Mouse (Mus musculus): ENCODE measurements at regions not wholly inside any gene's neighbourhood (a gene's known extent, or its start where the extent isn't known, plus 50 kb on each side); places are given as distances from the start of the nearest gene placed in this dataset.
"Not testable (repeated sequence)": the region's sequence is repeated elsewhere in the genome, so short reads cannot be mapped to it uniquely, and the experiment has no call there.

DNA sequence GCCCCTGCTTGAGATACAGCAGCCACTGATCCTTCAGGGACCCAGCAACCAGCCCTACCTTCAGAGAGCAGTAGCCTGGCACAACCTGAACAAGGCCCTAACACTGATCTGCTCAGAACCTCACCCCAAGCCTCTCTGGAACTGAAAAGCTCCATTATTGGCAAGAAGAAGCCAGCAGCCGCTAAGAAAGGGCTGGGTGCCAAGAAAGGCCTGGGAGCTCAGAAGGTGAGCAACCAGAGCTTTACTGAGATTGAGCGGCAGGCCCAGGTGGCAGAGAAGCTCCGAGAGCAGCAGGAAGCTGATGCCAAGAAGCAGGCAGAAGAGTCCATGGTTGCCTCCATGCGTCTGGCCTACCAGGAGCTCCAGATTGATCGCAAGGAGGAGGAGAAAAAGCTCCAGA lies 74.4 kb upstream of the Oxtr start:
- DNase-seq (ENCODE audit: extremely low read depth, low read depth, low spot score) = not testable (repeated sequence)

DNA sequence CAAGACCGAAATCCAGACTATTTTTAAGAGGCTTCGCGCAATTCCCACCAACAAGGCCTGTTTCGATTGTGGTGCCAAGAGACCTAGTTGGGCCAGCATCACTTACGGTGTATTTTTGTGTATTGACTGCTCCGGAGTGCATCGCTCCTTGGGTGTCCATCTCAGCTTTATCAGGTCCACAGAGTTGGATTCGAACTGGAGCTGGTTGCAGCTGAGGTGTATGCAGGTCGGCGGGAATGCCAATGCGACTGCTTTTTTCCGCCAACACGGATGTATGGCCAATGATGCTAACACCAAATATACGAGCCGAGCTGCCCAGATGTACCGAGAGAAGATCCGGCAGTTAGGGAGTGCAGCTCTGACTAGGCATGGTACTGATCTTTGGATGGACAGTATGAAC lies 73.9 kb upstream of the Oxtr start:
- not testable (repeated sequence) for DNase-seq (ENCODE audit: extremely low read depth, low read depth, low spot score)

DNA sequence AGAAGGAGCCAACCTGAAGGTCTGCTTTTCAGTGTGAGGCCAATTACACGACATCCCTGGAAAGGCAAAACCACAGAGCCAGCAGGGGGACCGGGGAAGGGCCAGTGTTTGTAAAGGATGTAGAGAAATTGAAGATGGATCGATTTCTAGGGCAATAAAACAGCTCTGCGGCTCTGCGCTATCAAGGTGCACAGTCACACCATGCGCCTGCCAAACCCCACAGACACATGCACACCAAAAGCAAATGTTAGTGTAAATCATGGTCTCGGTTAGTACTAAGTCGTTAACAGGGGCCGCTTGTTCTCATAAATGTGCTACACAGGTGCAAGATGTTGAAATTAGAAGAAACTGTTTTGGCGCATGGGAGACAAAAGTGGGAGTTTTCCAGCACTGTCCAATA lies 72.3 kb upstream of the Oxtr start:
- DNase-seq (ENCODE audit: extremely low read depth, low read depth, low spot score) = no peak

DNA sequence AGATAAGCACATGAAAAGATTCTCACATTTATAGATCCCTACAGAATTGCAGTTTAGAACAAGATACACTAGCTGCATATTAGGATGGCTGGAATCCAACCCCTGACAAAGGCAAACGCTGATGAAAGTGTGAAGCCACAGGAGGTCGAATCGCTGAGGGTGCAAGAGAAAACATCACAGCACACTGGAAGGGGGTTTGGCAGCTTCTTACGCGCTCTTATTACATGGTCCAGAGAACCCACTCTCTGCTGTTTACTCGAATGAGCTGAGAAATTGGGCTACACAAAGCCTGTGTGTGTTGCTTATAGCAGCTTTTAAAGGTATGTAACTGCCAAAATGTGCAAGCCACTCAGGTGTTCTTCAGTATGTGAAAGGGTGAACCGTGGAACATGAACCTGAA lies 71.8 kb upstream of the Oxtr start:
- no peak for DNase-seq (ENCODE audit: extremely low read depth, low read depth, low spot score)

DNA sequence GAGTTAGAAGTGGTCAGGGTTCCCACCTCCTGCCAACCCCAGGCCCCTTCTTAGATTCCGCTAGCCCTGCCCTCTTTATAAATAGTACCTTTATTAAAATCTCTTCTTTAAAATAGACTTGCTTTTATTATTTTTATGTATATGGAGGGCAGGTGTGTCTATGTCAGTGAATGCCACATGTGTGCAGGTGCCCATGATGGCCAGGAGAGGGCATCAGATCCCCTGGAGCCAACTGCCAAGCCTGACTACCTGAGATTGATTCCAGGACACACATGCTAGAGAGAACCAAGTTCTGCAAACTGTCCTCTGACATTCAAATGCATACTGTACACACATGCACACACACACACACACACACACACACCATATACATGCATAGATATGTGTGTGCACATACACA lies 69.8 kb upstream of the Oxtr start:
- DNase-seq (ENCODE audit: extremely low read depth, low read depth, low spot score) = no peak

DNA sequence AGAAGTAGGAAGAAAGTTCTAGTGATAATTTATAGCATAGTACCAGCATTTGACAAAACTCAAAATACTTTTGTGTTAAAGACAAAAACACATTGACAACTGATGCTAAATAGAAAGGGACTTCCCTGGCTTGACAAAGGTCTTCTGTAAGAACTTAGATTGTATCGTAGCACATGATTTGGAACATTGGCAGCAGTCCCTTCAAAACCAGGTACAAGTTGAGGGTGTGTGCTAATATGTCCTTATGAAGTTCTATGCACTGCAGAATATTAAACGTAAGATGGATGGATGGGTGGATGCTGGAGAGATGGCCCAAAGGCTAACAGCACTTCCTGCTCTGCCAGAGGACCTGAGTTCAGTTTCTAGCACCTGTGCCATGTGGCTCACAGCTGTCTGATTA lies 67.8 kb upstream of the Oxtr start:
- DNase-seq (ENCODE audit: extremely low read depth, low read depth, low spot score) = peak; percentile 87

DNA sequence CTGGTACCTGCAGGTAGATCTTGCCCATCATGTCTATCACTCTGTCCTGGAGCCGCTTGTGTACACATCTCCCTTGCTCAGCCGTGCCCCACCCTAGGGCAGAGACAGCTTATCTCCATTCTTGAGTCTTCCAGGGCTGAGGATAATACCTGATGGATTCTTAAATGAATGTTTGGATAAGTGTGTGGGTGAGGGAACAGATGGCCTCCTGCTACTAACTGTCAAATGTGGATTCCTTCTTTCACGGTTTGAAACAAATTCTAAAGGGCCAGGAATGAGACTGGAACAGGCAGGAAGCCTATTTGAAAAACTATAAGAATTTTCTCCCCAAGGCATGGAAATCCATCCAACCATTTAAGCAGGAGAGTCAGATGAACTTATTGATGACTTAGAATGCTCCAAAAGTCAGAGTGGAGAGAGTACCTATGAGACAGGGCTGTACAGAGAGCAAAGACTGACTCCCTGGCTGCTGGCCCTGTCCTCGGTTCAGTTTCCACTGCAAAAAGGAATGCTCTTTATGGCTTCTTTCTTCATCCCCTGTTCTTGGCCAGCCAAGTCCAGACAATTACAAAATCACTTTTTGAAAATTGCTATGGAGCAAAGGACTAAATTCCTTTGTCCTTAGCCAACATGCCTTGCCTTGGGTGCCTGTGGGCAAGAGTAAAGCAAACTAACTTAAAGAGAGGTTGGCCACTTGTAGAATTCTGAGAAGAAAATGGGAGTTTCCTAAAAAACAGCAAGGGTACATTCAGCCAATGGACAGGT lies 66.8 kb upstream of the Oxtr start:
- DNase-seq (ENCODE audit: extremely low read depth, low read depth, low spot score) = peak; percentile 88

DNA sequence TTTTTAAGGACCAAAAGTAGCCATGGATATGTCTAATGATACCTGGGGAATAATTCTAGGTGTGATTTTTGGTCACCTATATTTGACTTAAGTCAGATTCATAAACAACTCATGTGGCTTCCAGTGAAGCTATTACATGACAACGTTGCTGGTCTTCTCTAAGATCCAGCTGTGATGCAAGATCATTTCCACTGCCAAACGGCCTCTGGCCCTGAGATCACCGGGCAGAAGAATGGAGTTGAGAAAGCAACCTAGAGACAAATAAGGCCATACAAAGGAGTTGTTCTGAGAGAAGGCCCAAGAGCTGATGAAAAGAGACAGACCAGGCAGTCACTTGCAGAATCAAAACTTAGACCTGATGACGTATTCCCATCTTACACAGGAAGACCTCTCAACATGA lies 64.3 kb upstream of the Oxtr start:
- DNase-seq (ENCODE audit: extremely low read depth, low read depth, low spot score) = peak; percentile 78

DNA sequence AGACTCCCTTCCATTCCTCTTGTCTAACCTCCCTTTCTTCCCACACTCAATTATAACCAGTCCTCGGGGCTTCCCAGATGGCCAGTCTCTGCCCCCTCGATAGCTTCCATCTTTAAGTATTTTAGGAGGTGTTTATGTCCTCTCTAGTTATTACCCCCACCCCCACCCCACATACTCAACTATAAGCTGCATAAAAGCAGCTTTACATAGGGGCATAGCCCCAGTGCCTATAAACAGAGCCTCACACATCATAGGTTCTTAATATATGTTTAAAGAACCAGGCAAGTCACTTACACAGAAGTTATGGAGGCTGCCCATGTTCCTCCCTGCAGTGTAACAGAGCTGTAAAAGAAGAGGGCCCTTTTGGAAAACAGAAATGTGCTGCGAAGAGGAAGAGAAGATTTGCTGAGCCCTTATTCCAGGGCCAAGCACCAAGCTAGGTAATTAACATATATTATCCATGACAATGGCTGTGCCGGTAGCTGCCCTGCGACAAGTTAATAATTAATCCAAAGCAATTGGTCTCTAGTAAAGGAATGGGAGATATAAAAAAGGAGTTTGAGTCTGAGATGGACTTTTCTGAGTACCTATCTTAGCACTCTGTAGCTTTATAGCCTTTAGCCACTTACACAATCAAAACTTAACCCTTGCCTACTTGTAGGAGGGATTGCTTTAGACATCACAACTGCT lies 63.6 kb upstream of the Oxtr start:
- no peak for DNase-seq (ENCODE audit: extremely low read depth, low read depth, low spot score)

DNA sequence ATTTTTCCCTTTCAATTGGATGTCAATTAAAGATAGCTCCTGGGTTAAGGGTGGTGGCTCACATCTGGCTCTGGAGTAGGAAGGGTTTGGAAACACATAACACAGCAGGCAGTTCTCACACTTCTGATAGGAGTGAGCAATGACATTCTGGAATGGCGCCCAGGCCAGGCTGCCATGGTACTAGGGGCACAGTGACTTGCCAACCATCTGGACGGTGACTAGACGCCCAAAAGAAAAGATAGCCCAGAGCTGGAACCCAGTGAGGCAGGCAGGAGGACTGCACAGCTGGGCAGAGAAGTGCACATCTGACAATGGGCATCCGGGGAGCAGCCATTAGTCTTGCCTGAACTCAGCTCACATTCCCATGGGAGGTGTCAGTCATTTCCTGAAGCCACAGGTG lies 62.8 kb upstream of the Oxtr start:
- no peak for DNase-seq (ENCODE audit: extremely low read depth, low read depth, low spot score)

DNA sequence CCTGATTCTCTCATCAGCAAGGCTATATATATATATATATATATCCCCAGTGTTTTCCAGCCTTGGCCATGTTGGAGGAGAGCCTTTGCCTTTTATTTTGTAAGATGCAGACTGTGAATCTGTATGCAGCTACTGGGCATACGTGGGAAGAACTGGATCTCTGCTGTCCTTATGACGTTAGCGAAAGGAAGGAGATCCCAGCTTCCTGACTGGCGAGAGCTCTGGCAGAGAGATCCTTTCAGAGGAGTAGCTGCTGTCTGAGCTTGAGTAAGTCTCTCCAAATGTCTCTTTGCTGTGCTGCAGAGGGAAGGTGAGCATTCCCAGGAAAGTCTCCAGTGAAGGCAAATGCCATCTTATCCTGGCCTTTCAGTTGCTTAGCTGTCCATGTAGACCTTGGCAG lies 61.6 kb upstream of the Oxtr start:
- DNase-seq (ENCODE audit: extremely low read depth, low read depth, low spot score) = no peak

DNA sequence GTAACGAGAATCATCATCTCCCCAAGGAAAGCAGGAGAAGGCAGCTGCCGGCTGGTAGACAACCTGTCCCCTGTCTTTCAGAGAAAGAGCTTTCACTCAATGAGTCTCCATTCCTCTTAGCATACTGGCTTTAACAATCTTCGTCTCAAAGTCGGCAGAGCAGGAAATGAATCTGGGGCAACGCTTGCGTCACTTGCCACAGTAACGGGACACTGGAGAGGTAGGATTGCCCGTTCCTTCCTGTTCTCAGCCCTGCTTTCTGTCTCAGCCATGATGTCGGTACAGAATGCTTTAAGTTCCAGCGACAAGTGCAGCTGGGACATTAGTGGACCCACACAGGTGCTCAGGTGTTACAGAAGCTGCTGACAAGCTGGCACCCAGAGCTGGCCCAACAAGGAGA lies 57.5 kb upstream of the Oxtr start:
- no peak for DNase-seq (ENCODE audit: extremely low read depth, low read depth, low spot score)

DNA sequence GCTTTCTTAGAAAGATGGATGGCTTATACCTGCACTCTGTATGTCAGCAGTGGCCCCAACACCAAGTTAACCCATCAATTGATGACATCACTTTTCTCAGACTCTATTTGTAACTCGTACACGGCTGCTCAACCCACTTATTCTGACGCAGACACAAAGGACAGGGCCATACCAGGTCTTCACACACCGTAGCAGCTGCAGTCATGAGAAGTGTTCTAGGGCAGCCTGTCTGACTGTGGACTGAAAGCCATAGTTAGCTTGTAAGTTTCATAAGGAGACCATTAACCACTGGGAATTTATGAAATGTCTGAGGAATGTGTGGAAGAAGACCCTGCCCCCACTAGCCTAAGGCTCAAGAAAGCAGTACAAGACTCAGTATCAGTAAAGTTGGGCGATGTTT lies 56.3 kb upstream of the Oxtr start:
- no peak for DNase-seq (ENCODE audit: extremely low read depth, low read depth, low spot score)

DNA sequence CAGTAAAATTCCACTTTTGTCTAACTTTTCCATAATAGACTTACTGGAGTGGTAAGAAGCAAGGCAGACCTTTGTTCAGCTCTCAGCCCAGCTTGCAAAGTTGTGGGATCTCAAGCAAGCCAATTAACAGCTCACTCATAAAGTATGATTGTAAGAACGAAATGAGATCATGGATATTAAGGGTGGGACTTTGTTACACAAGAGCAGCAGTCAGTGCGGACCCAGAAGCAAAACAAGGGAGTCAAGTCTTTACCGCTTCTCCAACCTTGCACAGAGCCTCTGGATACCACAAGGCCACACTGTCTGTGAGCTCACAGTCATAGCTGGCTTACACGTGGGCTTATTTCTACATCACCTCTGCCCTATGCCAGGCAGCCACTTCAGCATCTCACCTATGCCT lies 54.6 kb upstream of the Oxtr start:
- no peak for DNase-seq (ENCODE audit: extremely low read depth, low read depth, low spot score)

DNA sequence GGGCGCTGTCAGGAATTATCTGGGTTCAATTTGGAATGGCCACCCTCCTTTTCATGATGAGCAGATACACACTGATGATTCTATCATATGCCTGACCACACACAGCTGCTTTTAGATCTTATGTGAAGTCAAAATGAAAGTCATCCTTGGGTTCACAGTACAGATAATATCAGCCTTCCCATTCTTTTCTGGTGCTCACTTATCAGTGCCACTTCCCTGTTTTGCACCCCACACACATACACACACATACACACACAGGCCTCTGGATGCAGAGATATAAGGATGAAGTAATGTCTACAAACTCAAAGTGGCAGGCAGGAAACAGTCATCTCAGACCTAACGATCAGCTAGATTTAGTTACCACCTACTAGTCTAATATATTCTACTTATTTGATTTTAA lies 52.9 kb upstream of the Oxtr start:
- DNase-seq (ENCODE audit: extremely low read depth, low read depth, low spot score) = no peak
